Mouse (Mus musculus): ENCODE measurements at regions not wholly inside any gene's neighbourhood (a gene's known extent, or its start where the extent isn't known, plus 50 kb on each side); places are given as distances from the start of the nearest gene placed in this dataset.
"Not testable (repeated sequence)": the region's sequence is repeated elsewhere in the genome, so short reads cannot be mapped to it uniquely, and the experiment has no call there.

DNA sequence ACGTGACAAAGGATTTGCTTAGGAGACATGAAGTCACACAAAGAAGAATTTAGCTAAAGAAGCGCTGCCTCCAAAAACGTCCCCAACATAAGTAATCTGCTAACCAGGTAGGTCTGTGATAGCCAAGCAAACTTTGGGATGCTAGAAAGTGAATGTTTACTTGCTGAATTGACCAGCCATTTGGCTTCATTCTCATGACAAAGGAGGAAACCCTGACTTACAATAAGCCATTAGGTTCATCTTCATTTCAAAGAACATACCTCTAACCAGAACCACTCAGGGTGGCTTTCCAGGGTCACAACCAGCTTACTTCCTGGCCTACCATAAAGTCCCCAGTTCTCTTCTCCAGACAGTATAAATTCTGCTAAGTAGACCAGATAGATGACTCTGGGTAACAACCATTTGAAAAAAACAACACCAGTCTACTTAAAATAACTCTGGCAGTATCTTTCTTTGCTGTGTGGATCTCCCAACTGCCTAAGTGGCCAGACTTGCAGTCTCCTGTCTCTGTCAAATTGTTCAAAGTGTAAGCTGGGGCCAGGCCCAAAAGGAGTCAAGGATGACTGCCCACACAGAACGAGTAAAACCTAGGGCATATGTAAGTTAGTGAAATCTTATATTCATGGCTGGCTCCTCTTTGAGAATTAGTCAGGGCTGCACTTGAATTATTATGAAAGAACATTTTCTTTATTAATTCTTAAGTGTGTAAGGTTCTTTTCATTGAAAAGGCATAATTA is 61.4 kb upstream of the Chd2 start:
- 75% methylated on average over 4 of the region's 4 CpGs for WGBS
- TF ChIP-seq CTCF (IDR thresholded peaks at IDR 0.05; ENCODE audit: extremely low read depth, insufficient read depth, insufficient read length, insufficient replicate concordance) (no peak), POLR2A (IDR thresholded peaks at IDR 0.05; ENCODE audit: low read depth, low read length) (no peak)
- no peaks in the 10 kb centered on the region for H3K27me3 ChIP-seq (ENCODE audit: control insufficient read depth, insufficient read depth, low read length)
- no peak for DNase-seq (ENCODE audit: low read depth in 1 of 2, low spot score in 2 of 2)
- H3K4me3 ChIP-seq (ENCODE audit: extremely low read depth, insufficient read depth, insufficient read length), result no peak overlapping the region
- H3K4me1 ChIP-seq (ENCODE audit: control insufficient read depth, insufficient read depth, insufficient read length), result peaks cover 14% of the 10 kb centered on the region
- no peak overlapping the region; the same call in 1 of the 2 replicates for H3K27ac ChIP-seq (ENCODE audit: insufficient read depth, low read length)
- H3K36me3 ChIP-seq (ENCODE audit: control insufficient read depth, insufficient read depth, low read length), result no peaks in the 10 kb centered on the region

DNA sequence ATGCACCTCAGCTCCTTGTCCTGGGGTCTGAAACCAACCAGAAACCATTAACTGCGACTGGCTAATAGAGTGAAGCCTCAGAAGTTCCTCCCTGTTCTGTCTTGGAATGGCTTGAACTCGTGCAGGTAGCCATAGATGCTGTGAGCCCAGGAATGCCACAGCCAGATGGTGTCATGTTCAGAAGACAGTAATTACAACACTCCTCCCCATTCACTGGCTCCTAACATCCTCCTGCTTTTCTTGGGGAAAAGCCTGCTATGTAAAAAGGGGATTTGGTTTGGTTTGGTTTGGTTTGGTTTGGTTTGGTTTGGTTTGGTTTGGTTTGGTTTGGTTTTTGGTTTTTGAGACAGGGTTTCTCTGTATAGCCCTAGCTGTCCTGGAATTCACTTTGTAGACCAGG is 59.7 kb upstream of the Chd2 start:
- Histone ChIP-seq H3K27me3 (ENCODE audit: control insufficient read depth, insufficient read depth, low read length) (no peaks in the 10 kb centered on the region), H3K4me1 (ENCODE audit: control insufficient read depth, insufficient read depth, insufficient read length) (peaks cover 24% of the 10 kb centered on the region), H3K36me3 (ENCODE audit: control insufficient read depth, insufficient read depth, low read length) (no peaks in the 10 kb centered on the region), H3K4me3 (ENCODE audit: extremely low read depth, insufficient read depth, insufficient read length) (no peak overlapping the region), H3K27ac (ENCODE audit: insufficient read depth, low read length) (no peak overlapping the region)
- DNase-seq (ENCODE audit: low read depth in 1 of 2, low spot score in 2 of 2), result no peak
- TF ChIP-seq POLR2A (IDR thresholded peaks at IDR 0.05; ENCODE audit: low read depth, low read length) (no peak), CTCF (IDR thresholded peaks at IDR 0.05; ENCODE audit: extremely low read depth, insufficient read depth, insufficient read length, insufficient replicate concordance) (no peak)
- WGBS, result 84% methylated on average over 2 of the region's 2 CpGs

DNA sequence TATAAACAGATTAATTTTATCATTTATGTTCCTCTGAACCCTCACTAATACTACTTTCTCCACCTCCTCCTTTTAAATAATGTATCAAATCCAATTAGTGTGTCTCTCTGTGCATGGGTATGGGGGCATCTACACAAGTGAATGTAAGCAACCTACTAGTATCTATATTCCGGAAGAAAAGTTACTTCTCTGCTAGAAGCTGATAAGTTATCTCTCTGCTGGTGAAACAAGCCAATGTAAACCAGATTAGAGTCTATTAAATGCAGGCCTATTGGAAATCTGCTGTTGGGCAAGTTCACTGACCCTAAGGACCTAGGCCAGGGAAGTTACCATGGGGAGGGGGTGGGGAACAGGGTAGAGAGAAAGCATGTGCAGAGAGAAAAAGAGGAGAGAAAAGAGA is 59.1 kb upstream of the Chd2 start:
- no peaks in the 10 kb centered on the region for H3K36me3 ChIP-seq (ENCODE audit: control insufficient read depth, insufficient read depth, low read length)
- WGBS, result 80% methylated on average over 1 of the region's 1 CpGs
- TF ChIP-seq POLR2A (IDR thresholded peaks at IDR 0.05; ENCODE audit: low read depth, low read length) (no peak), CTCF (IDR thresholded peaks at IDR 0.05; ENCODE audit: extremely low read depth, insufficient read depth, insufficient read length, insufficient replicate concordance) (no peak)
- no peak overlapping the region for H3K4me3 ChIP-seq (ENCODE audit: extremely low read depth, insufficient read depth, insufficient read length)
- H3K4me1 ChIP-seq (ENCODE audit: control insufficient read depth, insufficient read depth, insufficient read length), result peaks cover 30% of the 10 kb centered on the region
- DNase-seq (ENCODE audit: low read depth in 1 of 2, low spot score in 2 of 2), result no peak
- H3K27ac ChIP-seq (ENCODE audit: insufficient read depth, low read length), result no peak overlapping the region
- H3K27me3 ChIP-seq (ENCODE audit: control insufficient read depth, insufficient read depth, low read length), result no peaks in the 10 kb centered on the region

DNA sequence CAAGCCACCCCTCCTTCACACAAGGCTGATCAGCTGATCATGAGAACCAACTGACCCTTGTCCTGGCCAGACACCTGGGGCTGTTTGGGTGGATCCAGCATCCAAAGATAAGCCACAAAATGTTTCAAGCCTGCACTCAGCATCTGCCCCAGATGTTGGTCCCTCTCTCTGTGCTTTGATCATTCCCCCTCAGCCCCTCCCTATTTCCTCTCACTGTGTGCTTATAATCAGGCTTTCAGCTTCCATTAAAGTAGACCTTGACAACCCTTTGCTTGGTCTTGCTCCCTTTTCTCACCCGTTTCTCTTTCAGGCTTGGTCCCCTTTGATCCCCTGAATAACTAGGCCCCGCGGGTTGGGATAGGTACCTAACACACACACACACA is 58.4 kb upstream of the Chd2 start:
- 82% methylated on average over 3 of the region's 3 CpGs for WGBS
- peak overlapping the region; percentile 78 for H3K27ac ChIP-seq (ENCODE audit: insufficient read depth, low read length)
- peaks cover 30% of the 10 kb centered on the region for H3K4me1 ChIP-seq (ENCODE audit: control insufficient read depth, insufficient read depth, insufficient read length)
- not testable (repeated sequence) for DNase-seq (ENCODE audit: low read depth in 1 of 2, low spot score in 2 of 2); H3K4me3 ChIP-seq (ENCODE audit: extremely low read depth, insufficient read depth, insufficient read length); H3K36me3 ChIP-seq (ENCODE audit: control insufficient read depth, insufficient read depth, low read length); H3K27me3 ChIP-seq (ENCODE audit: control insufficient read depth, insufficient read depth, low read length)

DNA sequence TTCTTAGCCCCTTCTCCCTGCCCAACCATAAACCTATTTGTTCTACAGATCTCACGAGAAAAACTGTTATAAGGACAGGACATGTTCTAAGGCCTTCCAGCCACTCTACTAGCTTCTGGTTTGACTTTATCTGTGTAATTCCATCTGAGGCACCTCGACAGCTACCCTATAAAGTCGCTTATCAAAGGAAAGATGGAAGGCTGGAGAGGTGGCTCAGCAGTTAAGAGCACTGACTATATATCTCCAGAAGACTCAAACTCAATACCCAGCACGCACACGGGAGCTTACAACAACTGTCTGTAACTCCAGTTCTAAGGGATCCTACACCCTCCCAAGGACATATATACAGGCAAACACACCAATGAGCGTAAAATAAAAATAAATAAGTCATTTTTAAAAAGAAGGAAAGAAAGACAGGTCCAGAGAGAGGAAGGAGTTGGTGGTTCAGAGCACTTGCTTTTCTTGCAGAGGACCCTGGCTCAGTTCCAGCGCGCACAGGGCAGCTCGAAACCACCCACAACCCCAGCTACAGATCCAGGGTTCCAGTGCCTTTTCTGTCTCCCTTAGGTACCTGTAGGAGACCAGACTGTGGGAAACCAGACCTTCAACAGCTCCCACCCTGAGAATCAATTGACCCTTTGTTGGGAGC is 57.8 kb upstream of the Chd2 start:
- Histone ChIP-seq H3K27ac (ENCODE audit: insufficient read depth, low read length) (peak overlapping the region; percentile 78), H3K4me3 (ENCODE audit: extremely low read depth, insufficient read depth, insufficient read length) (no peak overlapping the region), H3K4me1 (ENCODE audit: control insufficient read depth, insufficient read depth, insufficient read length) (peaks cover 28% of the 10 kb centered on the region), H3K27me3 (ENCODE audit: control insufficient read depth, insufficient read depth, low read length) (no peaks in the 10 kb centered on the region), H3K36me3 (ENCODE audit: control insufficient read depth, insufficient read depth, low read length) (no peaks in the 10 kb centered on the region)
- TF ChIP-seq CTCF (IDR thresholded peaks at IDR 0.05; ENCODE audit: extremely low read depth, insufficient read depth, insufficient read length, insufficient replicate concordance) (no peak), POLR2A (IDR thresholded peaks at IDR 0.05; ENCODE audit: low read depth, low read length) (no peak)
- 85% methylated on average over 9 of the region's 9 CpGs for WGBS
- no peak for DNase-seq (ENCODE audit: low read depth in 1 of 2, low spot score in 2 of 2)

DNA sequence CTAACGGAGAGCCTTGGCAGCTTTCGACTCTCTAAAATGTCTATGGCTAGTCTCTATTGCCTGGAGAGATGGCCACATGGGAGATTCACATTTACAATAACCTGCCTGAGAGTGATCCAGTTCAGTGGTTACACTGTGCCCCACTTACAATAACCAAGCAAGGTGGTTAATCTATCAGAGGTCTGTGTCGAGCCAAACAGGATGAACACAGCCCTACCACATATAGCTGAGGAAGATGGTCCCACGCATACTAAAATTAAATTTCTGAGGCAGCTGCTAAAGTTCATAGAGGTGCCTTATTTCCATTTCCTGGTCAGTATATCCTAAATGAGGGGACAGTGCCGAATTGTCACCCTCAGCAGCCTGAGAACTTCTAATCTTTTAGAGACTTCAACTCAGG is 56.3 kb upstream of the Chd2 start:
- no peaks in the 10 kb centered on the region for H3K27me3 ChIP-seq (ENCODE audit: control insufficient read depth, insufficient read depth, low read length)
- H3K36me3 ChIP-seq (ENCODE audit: control insufficient read depth, insufficient read depth, low read length), result no peaks in the 10 kb centered on the region
- H3K4me3 ChIP-seq (ENCODE audit: extremely low read depth, insufficient read depth, insufficient read length), result no peak overlapping the region
- no peak for DNase-seq (ENCODE audit: low read depth in 1 of 2, low spot score in 2 of 2)
- TF ChIP-seq CTCF (IDR thresholded peaks at IDR 0.05; ENCODE audit: extremely low read depth, insufficient read depth, insufficient read length, insufficient replicate concordance) (no peak), POLR2A (IDR thresholded peaks at IDR 0.05; ENCODE audit: low read depth, low read length) (no peak)
- H3K4me1 ChIP-seq (ENCODE audit: control insufficient read depth, insufficient read depth, insufficient read length), result peaks cover 36% of the 10 kb centered on the region
- H3K27ac ChIP-seq (ENCODE audit: insufficient read depth, low read length), result peak overlapping the region; percentile 95
- 55% methylated on average over 5 of the region's 5 CpGs for WGBS

Data from spleen, adult 2 months (tissue).